Mouse (Mus musculus): ENCODE results near the gene Fam89b.

Fam89b gene

GRCm38 (mm10) chr19:5729444-5729815 is at the start of gene Fam89b:
Gene Fam89b, minus strand, starts transcription at chr19:5729653.
- DNase-seq (ENCODE audit: low read depth, low spot score), result peak; percentile 62

- DNase-seq (ENCODE audit: low read depth, low spot score), result no peak
Measured at GRCm38 (mm10) chr19:5778312-5778711, 48.9 kb upstream of the Fam89b start.

GRCm38 (mm10) chr19:5777387-5778032 is 48.1 kb upstream of the Fam89b start:
- DNase-seq (ENCODE audit: low read depth, low spot score), result no peak

GRCm38 (mm10) chr19:5770925-5771860 is 41.7 kb upstream of the Fam89b start, which contains the start of gene Scyl1:
Gene Scyl1, minus strand, starts transcription at chr19:5771419.
- DNase-seq (ENCODE audit: low read depth, low spot score), result no peak

GRCm38 (mm10) chr19:5770311-5770710 is 40.9 kb upstream of the Fam89b start:
- no peak for DNase-seq (ENCODE audit: low read depth, low spot score)

- DNase-seq (ENCODE audit: low read depth, low spot score), result no peak
Measured at GRCm38 (mm10) chr19:5767271-5767670, 37.8 kb upstream of the Fam89b start.

- DNase-seq (ENCODE audit: low read depth, low spot score), result no peak
Measured at GRCm38 (mm10) chr19:5763163-5763562, 33.7 kb upstream of the Fam89b start.

- no peak for DNase-seq (ENCODE audit: low read depth, low spot score)
Measured at GRCm38 (mm10) chr19:5758878-5759403, 29.5 kb upstream of the Fam89b start.

- DNase-seq (ENCODE audit: low read depth, low spot score), result no peak
Measured at GRCm38 (mm10) chr19:5756991-5757636, 27.7 kb upstream of the Fam89b start.

GRCm38 (mm10) chr19:5756321-5756985 is 27.0 kb upstream of the Fam89b start:
- DNase-seq (ENCODE audit: low read depth, low spot score), result peak; percentile 89

GRCm38 (mm10) chr19:5751742-5752141 is 22.3 kb upstream of the Fam89b start:
- no peak for DNase-seq (ENCODE audit: low read depth, low spot score)

- no peak for DNase-seq (ENCODE audit: low read depth, low spot score)
Measured at GRCm38 (mm10) chr19:5750951-5751350, 21.5 kb upstream of the Fam89b start.

- DNase-seq (ENCODE audit: low read depth, low spot score), result peak; percentile 50
Measured at GRCm38 (mm10) chr19:5749476-5749875, 20.0 kb upstream of the Fam89b start.

- DNase-seq (ENCODE audit: low read depth, low spot score), result no peak
Measured at GRCm38 (mm10) chr19:5746907-5747363, 17.5 kb upstream of the Fam89b start.

GRCm38 (mm10) chr19:5745756-5746710 is 16.6 kb upstream of the Fam89b start:
- no peak for DNase-seq (ENCODE audit: low read depth, low spot score)

GRCm38 (mm10) chr19:5743576-5743975 is 14.1 kb upstream of the Fam89b start:
- no peak for DNase-seq (ENCODE audit: low read depth, low spot score)

GRCm38 (mm10) chr19:5742241-5742641 is 12.8 kb upstream of the Fam89b start:
- no peak for DNase-seq (ENCODE audit: low read depth, low spot score)

- DNase-seq (ENCODE audit: low read depth, low spot score), result no peak
Measured at GRCm38 (mm10) chr19:5741641-5742240, 12.3 kb upstream of the Fam89b start.
